Mouse (Mus musculus) thymus, postnatal 4 days (tissue): ENCODE measurements around the gene Gm37240.

Experiments
- DNase-seq: peaks from one replicate; pipeline ENCODE4 v3.0.0; 2021

Gene Gm37240

GRCm38 (mm10) chr3:85478731-85479130 is 408.6 kb downstream of the Gm37240 start:
- no peak for DNase-seq

DNA sequence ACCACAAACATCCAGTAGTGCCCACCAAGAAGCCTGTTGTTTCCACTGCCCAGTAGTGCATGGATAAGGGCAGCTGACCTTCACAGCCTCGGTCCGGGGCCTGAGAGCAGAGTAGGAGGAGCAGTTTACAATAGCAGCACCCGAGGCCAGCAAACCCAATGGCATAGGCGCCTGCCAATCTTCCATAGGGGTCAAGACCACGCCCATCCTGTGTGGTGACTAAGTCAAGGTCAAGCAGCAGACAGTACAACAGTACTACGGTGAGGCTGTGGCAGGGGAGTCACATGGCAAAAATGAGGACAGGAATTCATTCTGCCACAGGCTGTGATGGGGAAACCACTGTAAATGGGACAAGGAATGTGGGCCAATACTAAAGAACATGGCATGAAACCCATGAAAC is 417.6 kb downstream of the Gm37240 start:
- DNase-seq, result no peak

GRCm38 (mm10) chr3:85468995-85469394 is 418.3 kb downstream of the Gm37240 start:
- DNase-seq, result no peak

- no peak for DNase-seq
Observed at GRCm38 (mm10) chr3:85465283-85466025, 421.9 kb downstream of the Gm37240 start.

DNA sequence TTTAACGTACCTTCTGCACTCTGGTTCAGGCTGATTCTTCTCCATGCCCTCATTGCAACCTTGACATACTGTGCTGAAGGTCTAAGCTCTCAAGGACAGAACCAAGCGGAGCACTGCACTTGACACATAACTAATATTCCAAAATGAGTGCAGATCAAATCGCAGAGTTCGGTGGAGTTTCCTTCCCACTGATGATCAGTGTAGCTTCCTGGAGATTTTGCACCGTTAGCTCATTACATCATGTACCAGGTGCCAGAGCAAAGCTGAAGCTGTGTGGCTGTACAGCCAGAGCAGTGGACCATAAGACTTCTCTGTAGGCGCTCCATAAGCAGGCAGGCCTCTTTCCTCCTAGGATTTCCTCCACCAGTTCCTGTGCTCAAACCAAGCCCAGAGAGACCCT is 427.3 kb downstream of the Gm37240 start:
- DNase-seq, result no peak

- DNase-seq, result no peak
Observed at GRCm38 (mm10) chr3:85456983-85457382, 430.3 kb downstream of the Gm37240 start.

DNA sequence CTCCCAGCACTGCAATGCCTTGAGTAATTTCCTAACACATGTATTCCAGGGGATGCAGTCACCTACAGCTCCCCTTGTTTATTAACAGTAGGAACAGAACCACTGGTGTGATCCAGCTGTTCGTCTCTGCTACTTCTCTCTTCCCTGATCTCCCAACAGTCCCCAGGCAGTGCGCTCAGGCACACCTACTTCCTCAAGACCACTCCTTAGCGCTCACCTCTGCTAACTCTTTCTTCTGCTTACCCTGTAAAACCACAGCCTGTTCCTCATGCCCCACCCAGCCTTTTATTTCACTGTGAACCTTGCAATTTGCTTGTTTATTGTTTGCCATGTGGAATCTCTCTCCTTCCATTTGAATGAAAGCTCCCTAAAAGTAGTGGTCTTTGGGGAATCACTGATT is 431.9 kb downstream of the Gm37240 start:
- DNase-seq, result no peak

- DNase-seq, result no peak
Observed at GRCm38 (mm10) chr3:85454001-85454400, 433.3 kb downstream of the Gm37240 start.

DNA sequence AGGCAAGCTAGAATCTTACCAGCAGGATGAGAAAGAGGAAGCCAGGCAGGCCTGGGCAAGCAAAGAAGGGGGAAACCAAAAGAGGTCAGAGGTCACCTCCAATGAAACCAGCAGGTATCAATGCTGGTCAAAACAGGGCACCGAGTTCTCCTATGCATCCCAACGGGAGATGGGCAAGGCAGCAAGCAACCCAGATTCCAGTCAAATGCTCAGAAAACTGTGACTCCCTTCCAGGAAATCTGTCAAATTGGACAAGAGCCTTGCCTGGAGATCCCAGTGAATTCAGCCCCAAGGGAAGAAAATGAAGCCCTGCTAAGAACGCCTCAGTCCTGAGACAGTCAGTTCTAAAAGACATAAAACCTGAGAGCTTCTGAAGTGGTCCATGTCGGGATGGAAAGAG is 437.9 kb downstream of the Gm37240 start:
- no peak for DNase-seq

DNA sequence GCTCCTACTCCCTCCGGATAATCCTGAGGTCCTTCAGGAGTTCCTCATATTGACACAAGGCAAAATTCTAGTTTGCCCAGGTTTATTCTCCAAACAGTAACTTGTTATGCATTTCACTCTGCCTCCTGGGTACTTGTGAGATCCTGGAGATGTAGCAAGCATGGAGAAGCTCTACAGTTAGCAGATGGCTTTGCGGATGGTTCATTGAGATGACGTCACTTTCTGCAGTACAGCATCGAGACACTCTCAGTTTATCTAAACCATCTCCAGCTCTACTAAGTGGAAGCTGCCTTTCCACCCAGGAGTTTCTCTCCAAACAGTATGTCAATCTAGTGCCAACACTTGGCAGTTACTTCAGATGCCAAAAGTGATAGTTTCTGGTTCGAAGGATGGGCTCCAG is 444.5 kb downstream of the Gm37240 start:
- DNase-seq, result no peak

GRCm38 (mm10) chr3:85442261-85442660 is 445.1 kb downstream of the Gm37240 start:
- no peak for DNase-seq

GRCm38 (mm10) chr3:85435406-85435805 is 451.9 kb downstream of the Gm37240 start:
- DNase-seq, result no peak

DNA sequence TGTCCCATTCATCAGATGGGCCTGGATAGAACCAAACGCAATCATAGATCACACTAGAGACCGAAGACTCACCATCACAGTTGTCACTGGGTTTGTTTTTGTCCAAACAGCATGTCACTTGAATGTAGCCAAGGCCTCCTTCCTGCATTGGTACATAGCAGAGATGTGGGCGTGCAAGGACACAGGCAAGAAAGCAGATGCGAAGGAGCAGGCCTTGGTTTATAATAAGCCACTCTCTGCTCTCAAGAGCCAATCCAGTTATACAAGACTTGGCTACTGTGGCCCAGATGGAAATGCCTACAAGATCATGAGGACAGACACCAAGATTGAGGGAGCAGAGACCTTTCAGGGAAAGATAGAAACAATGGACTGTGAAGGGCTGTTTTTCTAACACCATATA is 456.1 kb downstream of the Gm37240 start:
- DNase-seq, result no peak

- DNase-seq, result no peak
Observed at GRCm38 (mm10) chr3:85423376-85423997, 463.8 kb downstream of the Gm37240 start.

DNA sequence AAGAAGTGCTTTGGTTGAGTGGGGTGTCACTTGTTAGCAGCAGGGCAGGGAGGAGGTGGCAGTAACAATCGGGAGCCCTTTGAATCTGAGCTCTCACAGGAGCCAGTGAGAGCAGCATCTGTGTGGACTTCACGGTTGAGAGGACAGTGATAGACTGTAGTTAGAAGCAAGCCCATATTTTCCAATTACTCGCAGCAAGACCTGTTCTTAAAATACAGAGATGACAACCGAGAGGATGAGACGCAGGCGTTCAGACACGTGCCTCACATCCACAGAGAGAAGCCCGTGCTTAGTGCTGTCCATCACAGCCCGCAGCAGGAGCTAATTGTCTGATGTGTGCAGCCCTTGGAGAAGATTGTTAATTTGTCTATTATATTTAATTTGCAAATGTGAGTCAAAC is 465.9 kb downstream of the Gm37240 start:
- DNase-seq, result no peak

GRCm38 (mm10) chr3:85417663-85418062 is 469.7 kb downstream of the Gm37240 start:
- DNase-seq, result no peak

DNA sequence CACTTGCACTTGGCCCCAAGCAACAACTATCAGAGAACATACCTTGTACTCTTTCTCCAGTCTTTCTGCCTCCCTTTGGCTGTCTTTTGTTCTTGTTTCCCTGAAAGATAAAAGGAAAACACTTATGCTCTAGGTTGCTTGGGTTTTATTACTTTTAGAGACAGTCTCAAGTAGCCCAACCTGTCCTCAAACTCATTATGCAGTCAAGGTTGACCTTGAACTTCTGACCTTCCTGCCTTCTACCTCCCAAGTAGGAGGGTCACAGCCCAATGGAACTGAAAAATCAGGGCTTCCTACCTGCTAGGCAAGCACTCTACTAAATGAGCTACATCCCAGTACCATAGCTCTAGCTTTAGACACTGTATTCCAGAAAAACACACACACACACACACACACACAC is 488.5 kb downstream of the Gm37240 start:
- DNase-seq, result no peak

DNA sequence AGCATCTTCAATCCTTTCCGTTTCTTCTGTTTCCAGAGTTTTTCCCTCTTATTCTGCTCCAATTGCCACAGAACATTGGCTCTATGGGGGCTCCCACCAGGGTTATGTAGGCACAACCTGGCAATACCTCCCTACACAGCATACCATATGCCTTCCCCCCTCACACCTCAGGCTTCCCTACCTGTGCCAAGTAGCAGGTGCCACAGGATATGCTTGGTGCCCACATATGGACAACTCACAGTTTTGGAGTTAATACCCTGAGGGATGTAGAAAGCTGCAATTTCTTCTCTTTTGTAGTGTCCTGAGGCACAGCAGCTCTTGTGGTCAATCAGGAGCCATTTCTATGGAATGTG is 488.9 kb downstream of the Gm37240 start:
- no peak for DNase-seq

GRCm38 (mm10) chr3:85397816-85398482 is 489.4 kb downstream of the Gm37240 start:
- DNase-seq, result no peak

- DNase-seq, result no peak
Observed at GRCm38 (mm10) chr3:85393395-85393794, 493.9 kb downstream of the Gm37240 start.

- no peak for DNase-seq
Observed at GRCm38 (mm10) chr3:85391756-85392155, 495.6 kb downstream of the Gm37240 start.

DNA sequence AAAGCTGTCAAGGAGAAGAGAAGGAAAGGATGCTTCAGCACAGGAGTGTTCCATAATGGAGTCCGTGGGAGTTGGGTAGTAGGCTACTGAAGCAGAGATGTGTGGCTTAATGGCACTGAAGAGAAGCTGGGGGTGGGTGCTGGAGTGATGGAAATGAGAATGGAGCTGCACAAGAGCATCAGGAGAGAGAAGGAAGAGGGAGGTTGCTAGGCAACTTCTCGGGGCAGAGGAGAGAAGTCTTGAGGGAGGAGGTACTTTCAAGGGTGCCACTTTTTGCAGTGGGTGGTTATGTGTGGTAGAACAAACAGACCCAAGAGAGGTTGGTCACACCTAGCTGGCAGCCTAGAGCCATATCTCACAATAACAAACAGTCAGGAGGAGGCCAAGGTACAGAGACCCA is 496.2 kb downstream of the Gm37240 start:
- no peak for DNase-seq

GRCm38 (mm10) chr3:85385371-85385770 is 501.9 kb downstream of the Gm37240 start:
- no peak for DNase-seq

DNA sequence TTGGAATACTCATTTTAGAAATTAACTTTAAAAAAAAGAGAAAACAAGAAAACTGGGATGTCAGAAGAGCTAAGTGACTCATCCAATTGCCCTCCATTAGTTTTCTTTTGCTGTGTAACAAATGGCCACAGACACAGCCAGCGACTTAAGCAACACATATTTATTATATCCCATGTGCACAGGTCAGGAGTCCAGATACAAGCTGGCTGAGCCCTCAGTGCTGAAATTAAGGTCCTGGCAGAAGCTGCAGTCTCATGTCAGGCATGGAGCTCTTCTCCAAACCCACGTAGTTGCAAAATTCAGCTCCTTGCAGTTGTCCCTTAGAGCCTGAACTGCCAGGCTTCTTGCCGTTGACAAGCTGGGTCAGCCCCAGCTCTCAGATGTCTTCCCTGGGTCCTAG is 504.0 kb downstream of the Gm37240 start:
- DNase-seq, result no peak
